Mouse (Mus musculus): ENCODE measurements around the gene Ccdc83.

- peak; percentile 98 for TF ChIP-seq CTCF (IDR thresholded peaks at IDR 0.05; ENCODE audit: low read depth, low read length)
- no peak for TF ChIP-seq POLR2A (IDR thresholded peaks at IDR 0.05; ENCODE audit: extremely low read depth, insufficient read depth, low read length)
Measured at GRCm38 (mm10) chr7:90265289-90265970, at the start of gene Ccdc83.

Data from liver, adult 2 months (tissue).